Mouse (Mus musculus): ENCODE measurements around the gene Chd1l. TPM values are rescaled to one million over a fixed set of nuclear protein-coding genes. Genes with fewer than 3 reads are reported as not detected.

Gene Chd1l
- total and polyA plus RNA-seq, 3 experiments = 4.6 to 10.5 (median 9.8) TPM

DNA sequence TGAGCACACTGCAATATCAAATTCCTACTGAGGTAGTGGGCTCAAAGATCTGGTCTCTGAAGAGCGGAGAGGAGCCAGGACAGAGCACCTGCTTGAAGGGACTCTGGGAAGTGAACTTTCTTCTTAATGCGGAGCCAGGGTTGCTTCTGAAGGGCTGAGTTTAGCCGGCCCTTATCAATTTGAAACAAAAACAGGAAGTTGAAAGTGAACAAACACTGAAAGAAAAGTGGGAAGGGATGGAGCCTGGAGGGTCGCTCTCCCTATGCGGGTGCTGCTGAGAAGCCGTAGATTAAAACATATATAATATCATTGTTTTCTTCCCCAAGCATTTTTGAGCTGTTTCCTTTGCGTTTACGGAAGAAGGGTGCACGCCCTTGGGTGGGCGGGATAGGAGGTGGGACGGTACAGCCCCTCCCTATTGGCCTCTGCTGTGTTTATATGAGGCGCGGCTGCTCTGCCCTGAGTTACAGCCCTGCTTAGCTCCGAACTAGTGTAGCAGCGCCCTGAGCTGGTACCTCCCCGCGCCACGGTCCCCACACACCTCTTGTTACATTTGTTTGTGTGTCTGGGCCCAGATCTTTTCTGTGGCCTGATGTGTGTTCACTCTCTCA, 18.5 kb upstream of the Chd1l start, which contains the start of gene Fmo5:
Fmo5 (plus strand) TSS at position 414 of the 611 bp plus-strand sequence.
- Histone ChIP-seq H3K4me3 (peak within 1 kb of the TSS; percentile 77), H3K27me3 (ENCODE audit: control insufficient read depth, insufficient read depth, low read length) (no peaks in the 10 kb centered on the region), H3K4me1 (ENCODE audit: control insufficient read depth, insufficient read depth, low read length) (peaks cover 5% of the 10 kb centered on the region), H3K9ac (ENCODE audit: low read depth, low read length) (peak within 1 kb of the TSS; percentile 54), H3K79me2 (replicated peaks; ENCODE audit: control insufficient read depth, insufficient read depth, low read length) (no peaks in the 10 kb centered on the region), H3K36me3 (ENCODE audit: control insufficient read depth, insufficient read depth, low read length) (no peaks in the 10 kb centered on the region), H3K27ac (peak within 1 kb of the TSS; percentile 94)
- intact Hi-C loops (cut with DNase I) = loop anchor here (1.0 to 2.0 kb wide), 2 partner anchors 18 to 30 kb away; partner anchors contain the start of genes Chd1l and Prkab2
- DNase-seq = peak; percentile 87 to 88
- WGBS = 1% methylated on average over 18 of the region's 18 CpGs
- no peak for TF ChIP-seq CTCF (IDR thresholded peaks at IDR 0.05)
- peak; percentile 94 for TF ChIP-seq POLR2A (IDR thresholded peaks at IDR 0.05; ENCODE audit: insufficient read depth, low read depth, low read length)
- TF ChIP-seq EP300 (IDR thresholded peaks at IDR 0.05; ENCODE audit: insufficient read depth, low read depth, low read length) = peak; percentile 63

DNA sequence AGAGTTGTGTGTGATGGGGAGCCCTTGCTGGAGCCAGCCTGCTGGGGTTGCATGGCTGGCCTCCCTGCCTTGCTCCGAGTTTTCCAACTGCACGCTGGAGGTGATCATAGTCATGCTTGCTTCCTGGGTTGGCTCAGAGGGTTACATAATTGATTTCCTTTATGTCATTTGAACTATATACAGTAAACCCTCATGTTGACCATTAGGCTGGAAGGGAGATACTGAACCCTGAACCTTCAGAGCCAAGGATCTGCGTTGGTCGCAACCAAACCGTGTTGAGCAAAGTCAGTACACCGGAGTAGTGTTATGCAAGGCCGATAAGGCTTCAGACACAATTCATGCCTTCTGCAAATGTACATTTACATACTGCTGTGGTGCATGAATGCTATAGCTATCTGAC, 17.9 kb upstream of the Chd1l start:
- DNase-seq = no peak
- intact Hi-C loops (cut with DNase I) = loop anchor here (1.0 to 2.0 kb wide), 2 partner anchors 17 to 30 kb away; partner anchors contain the start of genes Chd1l and Prkab2
- Histone ChIP-seq H3K4me1 (ENCODE audit: control insufficient read depth, insufficient read depth, low read length) (peaks cover 5% of the 10 kb centered on the region), H3K4me3 (peak overlapping the region; percentile 77; the same call in 1 of the 2 replicates), H3K27me3 (ENCODE audit: control insufficient read depth, insufficient read depth, low read length) (no peaks in the 10 kb centered on the region), H3K36me3 (ENCODE audit: control insufficient read depth, insufficient read depth, low read length) (no peaks in the 10 kb centered on the region), H3K79me2 (replicated peaks; ENCODE audit: control insufficient read depth, insufficient read depth, low read length) (no peaks in the 10 kb centered on the region), H3K27ac (no peak overlapping the region), H3K9ac (ENCODE audit: low read depth, low read length) (no peak overlapping the region)
- 66% methylated on average over 7 of the region's 7 CpGs for WGBS
- TF ChIP-seq EP300 (IDR thresholded peaks at IDR 0.05; ENCODE audit: insufficient read depth, low read depth, low read length) (no peak), CTCF (IDR thresholded peaks at IDR 0.05) (no peak), POLR2A (IDR thresholded peaks at IDR 0.05; ENCODE audit: insufficient read depth, low read depth, low read length) (no peak)

DNA sequence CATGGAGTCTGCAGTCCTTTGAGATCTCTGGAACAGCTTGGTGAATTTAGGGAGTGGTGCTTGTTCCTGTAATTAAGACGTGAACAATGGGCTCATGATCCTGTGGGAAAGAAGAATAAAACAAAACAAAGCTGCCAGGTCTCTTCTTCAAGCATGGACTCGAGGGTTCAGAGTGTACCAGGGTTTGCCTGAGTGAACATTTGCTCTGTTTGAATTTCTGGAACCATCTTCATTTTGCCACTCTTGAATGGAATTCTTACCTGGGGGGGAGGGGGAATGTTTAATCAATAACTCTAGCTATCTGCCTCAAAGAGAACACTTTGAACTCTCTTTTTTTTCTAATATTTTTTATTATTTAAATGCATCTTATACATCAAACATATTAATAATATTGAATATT, 14.6 kb upstream of the Chd1l start:
- no peaks in the 10 kb centered on the region for H3K79me2 ChIP-seq (replicated peaks; ENCODE audit: control insufficient read depth, insufficient read depth, low read length)
- no peaks in the 10 kb centered on the region for H3K36me3 ChIP-seq (ENCODE audit: control insufficient read depth, insufficient read depth, low read length)
- no peak overlapping the region for H3K27ac ChIP-seq
- H3K27me3 ChIP-seq (ENCODE audit: control insufficient read depth, insufficient read depth, low read length) = no peaks in the 10 kb centered on the region
- H3K4me1 ChIP-seq (ENCODE audit: control insufficient read depth, insufficient read depth, low read length) = peaks cover 5% of the 10 kb centered on the region
- no peak for TF ChIP-seq POLR2A (IDR thresholded peaks at IDR 0.05; ENCODE audit: insufficient read depth, low read depth, low read length)
- no peak for DNase-seq
- no peak overlapping the region for H3K4me3 ChIP-seq
- intact Hi-C loops (cut with DNase I) = no loop called here
- WGBS = 38% methylated on average over 2 of the region's 2 CpGs
- H3K9ac ChIP-seq (ENCODE audit: low read depth, low read length) = no peak overlapping the region

DNA sequence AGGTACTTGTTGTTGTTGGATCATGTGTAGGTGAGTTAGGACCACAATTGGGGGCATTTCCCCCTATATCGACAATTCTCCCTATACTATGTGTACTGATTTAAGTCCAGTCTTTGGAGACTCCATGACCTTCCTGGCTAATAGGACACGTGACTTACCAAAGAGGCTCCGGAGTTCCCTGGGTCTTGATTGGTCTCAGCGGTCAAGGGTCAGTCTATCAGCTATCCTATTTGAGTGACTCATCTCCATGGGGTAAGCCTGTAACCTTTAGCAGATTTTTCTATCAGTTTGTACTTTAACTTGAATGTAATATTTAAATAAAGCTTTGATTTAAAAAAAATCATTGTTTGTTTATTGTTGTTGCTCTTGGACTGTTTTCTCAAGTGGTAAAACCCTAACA, 10.7 kb upstream of the Chd1l start:
- no peak for DNase-seq
- Histone ChIP-seq H3K36me3 (ENCODE audit: control insufficient read depth, insufficient read depth, low read length) (no peaks in the 10 kb centered on the region), H3K4me1 (ENCODE audit: control insufficient read depth, insufficient read depth, low read length) (no peaks in the 10 kb centered on the region), H3K27ac (no peak overlapping the region), H3K27me3 (ENCODE audit: control insufficient read depth, insufficient read depth, low read length) (no peaks in the 10 kb centered on the region), H3K9ac (ENCODE audit: low read depth, low read length) (no peak overlapping the region), H3K79me2 (replicated peaks; ENCODE audit: control insufficient read depth, insufficient read depth, low read length) (no peaks in the 10 kb centered on the region), H3K4me3 (no peak overlapping the region)
- WGBS = 88% methylated on average over 4 of the region's 4 CpGs
- TF ChIP-seq CTCF (IDR thresholded peaks at IDR 0.05) = no peak
- TF ChIP-seq EP300 (IDR thresholded peaks at IDR 0.05; ENCODE audit: insufficient read depth, low read depth, low read length) = no peak
- TF ChIP-seq POLR2A (IDR thresholded peaks at IDR 0.05; ENCODE audit: insufficient read depth, low read depth, low read length) = no peak
- intact Hi-C loops (cut with DNase I) = no loop called here

DNA sequence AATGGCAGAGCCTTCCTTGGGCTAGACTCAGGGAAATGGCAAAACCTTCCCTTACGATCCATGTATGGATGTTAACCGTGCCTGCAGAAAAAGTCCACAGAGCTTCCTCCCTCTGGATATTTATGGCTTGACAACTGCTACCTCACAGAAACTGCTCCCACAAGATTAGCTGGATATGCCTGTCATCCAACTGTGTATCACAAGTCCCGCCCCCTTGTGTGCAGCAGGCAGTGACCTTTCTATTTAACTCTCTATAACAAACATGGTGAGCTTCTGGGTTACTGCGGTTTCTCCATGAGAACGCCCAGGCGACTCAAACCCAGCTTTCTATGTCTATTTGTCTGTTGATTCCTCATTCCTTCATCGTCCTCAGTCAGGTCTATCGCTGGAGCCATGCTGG, 7.9 kb upstream of the Chd1l start:
- H3K27me3 ChIP-seq (ENCODE audit: control insufficient read depth, insufficient read depth, low read length) = no peaks in the 10 kb centered on the region
- 76% methylated on average over 8 of the region's 8 CpGs for WGBS
- H3K27ac ChIP-seq = no peak overlapping the region
- no peaks in the 10 kb centered on the region for H3K36me3 ChIP-seq (ENCODE audit: control insufficient read depth, insufficient read depth, low read length)
- H3K4me3 ChIP-seq = no peak overlapping the region
- intact Hi-C loops (cut with DNase I) = no loop called here
- no peak for DNase-seq
- no peaks in the 10 kb centered on the region for H3K4me1 ChIP-seq (ENCODE audit: control insufficient read depth, insufficient read depth, low read length)
- no peak overlapping the region for H3K9ac ChIP-seq (ENCODE audit: low read depth, low read length)
- H3K79me2 ChIP-seq (replicated peaks; ENCODE audit: control insufficient read depth, insufficient read depth, low read length) = no peaks in the 10 kb centered on the region
- TF ChIP-seq POLR2A (IDR thresholded peaks at IDR 0.05; ENCODE audit: insufficient read depth, low read depth, low read length) (no peak), CTCF (IDR thresholded peaks at IDR 0.05) (no peak), EP300 (IDR thresholded peaks at IDR 0.05; ENCODE audit: insufficient read depth, low read depth, low read length) (no peak)

DNA sequence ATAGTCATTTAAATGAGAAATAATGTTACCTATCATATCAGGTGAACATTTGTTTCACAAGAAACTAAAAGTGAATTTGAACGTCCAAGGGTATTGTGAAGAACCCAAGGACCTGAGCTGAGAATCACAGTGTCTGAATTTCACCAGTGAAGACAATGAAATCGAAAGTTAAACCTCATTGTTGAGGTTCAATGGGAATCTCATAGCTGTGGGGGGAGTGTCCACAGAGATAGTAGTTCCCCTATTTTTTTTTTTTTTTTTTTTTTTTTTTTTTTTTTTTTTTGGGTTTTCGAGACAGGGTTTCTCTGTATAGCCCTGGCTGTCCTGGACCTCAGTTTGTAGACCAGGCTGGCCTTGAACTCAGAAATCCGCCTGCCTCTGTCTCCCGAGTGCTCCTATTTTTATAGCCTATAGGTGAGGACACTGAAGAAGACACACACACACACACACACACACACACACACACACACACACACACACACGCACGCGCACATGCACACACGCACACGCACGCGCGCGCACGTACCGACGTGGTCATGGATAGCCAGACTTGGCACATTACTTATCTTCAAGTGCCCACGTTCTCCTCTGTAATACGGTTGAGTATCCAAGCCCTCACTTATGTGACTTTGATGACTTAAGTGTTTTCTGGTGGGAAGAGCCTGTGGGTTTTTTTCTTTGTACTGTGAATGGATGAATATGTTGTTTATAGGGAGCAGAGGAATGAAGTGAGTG, 7.3 kb upstream of the Chd1l start:
- H3K27ac ChIP-seq = no peak overlapping the region
- no peak overlapping the region for H3K4me3 ChIP-seq
- H3K27me3 ChIP-seq (ENCODE audit: control insufficient read depth, insufficient read depth, low read length) = no peaks in the 10 kb centered on the region
- H3K4me1 ChIP-seq (ENCODE audit: control insufficient read depth, insufficient read depth, low read length) = no peaks in the 10 kb centered on the region
- 90% methylated on average over 19 of the region's 19 CpGs for WGBS
- DNase-seq = no peak
- H3K79me2 ChIP-seq (replicated peaks; ENCODE audit: control insufficient read depth, insufficient read depth, low read length) = no peaks in the 10 kb centered on the region
- intact Hi-C loops (cut with DNase I) = no loop called here
- TF ChIP-seq EP300 (IDR thresholded peaks at IDR 0.05; ENCODE audit: insufficient read depth, low read depth, low read length) (no peak), CTCF (IDR thresholded peaks at IDR 0.05) (no peak), POLR2A (IDR thresholded peaks at IDR 0.05; ENCODE audit: insufficient read depth, low read depth, low read length) (no peak)
- no peak overlapping the region for H3K9ac ChIP-seq (ENCODE audit: low read depth, low read length)
- no peaks in the 10 kb centered on the region for H3K36me3 ChIP-seq (ENCODE audit: control insufficient read depth, insufficient read depth, low read length)
